Mouse (Mus musculus): ENCODE results near the gene Tpst1.

Gene Tpst1

GRCm38 (mm10) chr5:130052955-130053354, 20.2 kb upstream of the Tpst1 start:
- DNase-seq (ENCODE audit: low spot score) = no peak

GRCm38 (mm10) chr5:130055688-130056087, 17.4 kb upstream of the Tpst1 start:
- no peak for DNase-seq (ENCODE audit: low spot score)

GRCm38 (mm10) chr5:130056303-130056702, 16.8 kb upstream of the Tpst1 start:
- DNase-seq (ENCODE audit: low spot score) = no peak

DNA sequence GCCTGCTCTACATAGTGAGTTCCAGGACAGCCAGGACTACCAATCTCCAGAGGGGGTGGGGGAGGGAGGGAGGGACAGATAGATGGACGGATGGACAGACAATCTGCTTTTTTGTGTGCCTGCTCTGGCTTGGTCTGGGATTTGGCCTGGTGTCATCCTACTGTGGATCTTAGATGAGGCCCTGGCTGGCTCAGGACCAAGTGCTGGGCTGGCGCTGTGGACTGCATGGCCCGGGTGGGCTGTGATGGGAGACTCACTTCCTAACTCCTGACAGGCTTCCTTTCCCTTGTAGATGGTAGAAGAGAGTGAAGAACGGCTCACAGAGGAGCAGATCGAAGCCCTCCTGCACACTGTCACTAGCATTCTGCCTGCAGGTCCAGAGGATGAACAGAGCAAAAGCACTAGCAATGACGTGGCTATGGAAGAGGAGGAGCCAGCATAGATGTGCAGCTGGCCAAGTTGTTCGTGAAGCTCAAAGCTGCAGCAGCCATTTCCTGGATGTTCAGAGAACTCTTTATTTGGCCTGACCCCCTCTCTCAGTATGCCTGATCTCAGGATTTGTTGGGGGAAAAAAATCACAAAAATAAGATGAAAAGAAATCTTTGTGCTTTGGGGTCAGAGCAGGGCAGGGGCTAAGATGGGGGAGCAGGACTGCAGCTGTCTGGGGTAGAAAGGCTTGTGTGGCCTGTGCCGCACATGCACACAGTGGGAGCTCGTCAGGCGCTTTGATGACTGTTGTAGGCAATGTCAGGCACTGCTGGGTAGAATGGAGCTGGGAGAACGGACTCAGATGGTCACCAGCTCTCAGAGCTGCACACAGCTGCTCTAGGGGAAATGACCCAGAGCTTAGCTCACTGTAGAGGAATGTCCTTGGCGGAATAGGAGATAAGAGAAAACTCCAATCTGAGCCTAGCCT, 13.5 kb upstream of the Tpst1 start:
- no peak for DNase-seq (ENCODE audit: low spot score)

- DNase-seq (ENCODE audit: low spot score) = no peak
These were observed 12.8 kb upstream of the Tpst1 start for GRCm38 (mm10) chr5:130060329-130060665.

GRCm38 (mm10) chr5:130062096-130062495, 11.0 kb upstream of the Tpst1 start:
- no peak for DNase-seq (ENCODE audit: low spot score)

- no peak for DNase-seq (ENCODE audit: low spot score)
These were observed 9.4 kb upstream of the Tpst1 start for GRCm38 (mm10) chr5:130063760-130064159.

DNA sequence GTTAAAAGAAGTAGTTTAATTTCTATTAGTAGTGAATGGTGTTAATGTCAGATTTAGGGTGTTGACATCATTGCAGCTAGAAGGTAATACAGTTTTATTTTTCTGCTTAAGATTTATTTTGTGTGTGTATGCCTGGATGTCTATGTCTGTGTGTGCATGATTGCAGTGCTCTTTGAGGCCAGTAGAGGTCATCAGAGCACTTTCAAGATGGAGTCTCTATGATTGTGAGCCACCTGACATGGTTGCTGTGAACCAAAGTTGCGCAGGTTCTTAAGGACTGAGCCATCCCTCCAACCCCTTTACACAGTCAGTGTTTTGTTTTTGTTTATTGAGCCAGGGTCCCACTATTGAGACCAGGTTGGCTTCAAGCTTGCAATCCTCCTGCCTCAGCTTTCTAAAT, 7.5 kb upstream of the Tpst1 start:
- DNase-seq (ENCODE audit: low spot score) = no peak

DNA sequence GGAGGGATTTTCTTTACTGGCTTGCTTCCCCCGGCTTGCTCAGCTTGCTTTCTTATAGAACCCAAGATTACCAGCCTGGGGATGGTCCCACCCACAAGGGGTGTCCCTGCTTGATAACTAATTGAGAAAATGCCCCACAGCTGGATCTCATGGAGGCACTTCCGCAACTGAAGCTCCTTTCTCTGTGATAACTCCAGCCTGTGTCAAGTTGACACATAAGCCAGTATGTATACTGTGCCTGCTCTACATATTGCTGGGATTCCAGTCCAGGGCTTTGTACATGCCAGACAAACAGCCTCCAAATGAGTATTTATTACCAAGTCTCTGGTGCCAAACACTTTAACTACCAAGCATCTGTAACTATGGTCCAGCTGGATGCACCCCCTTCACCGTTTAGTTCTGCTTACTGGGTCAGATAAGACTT, 5.3 kb upstream of the Tpst1 start:
- no peak for DNase-seq (ENCODE audit: low spot score)

GRCm38 (mm10) chr5:130074491-130074890, 1.4 kb downstream of the Tpst1 start:
- DNase-seq (ENCODE audit: low spot score) = no peak

DNA sequence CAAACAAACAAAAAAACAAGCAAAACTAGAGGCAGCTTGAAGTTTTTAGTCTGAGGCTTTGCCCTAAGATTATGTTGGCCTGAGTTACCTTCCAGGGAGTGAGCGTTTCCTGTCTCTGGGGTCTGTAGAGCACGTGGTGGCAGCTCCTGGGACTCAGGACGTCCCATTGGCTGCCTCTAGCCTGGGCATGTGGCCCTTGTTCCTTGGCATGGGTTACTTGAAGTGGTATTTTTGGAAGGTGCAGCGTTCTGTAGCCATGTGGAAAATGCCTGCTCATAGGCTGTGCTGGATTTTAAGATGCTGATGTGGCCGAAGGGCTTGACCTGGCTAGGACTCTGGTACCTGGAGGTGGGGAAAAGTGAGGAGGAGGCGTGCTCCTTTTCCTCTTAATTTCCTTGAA, 3.3 kb downstream of the Tpst1 start:
- no peak for DNase-seq (ENCODE audit: low spot score)

DNA sequence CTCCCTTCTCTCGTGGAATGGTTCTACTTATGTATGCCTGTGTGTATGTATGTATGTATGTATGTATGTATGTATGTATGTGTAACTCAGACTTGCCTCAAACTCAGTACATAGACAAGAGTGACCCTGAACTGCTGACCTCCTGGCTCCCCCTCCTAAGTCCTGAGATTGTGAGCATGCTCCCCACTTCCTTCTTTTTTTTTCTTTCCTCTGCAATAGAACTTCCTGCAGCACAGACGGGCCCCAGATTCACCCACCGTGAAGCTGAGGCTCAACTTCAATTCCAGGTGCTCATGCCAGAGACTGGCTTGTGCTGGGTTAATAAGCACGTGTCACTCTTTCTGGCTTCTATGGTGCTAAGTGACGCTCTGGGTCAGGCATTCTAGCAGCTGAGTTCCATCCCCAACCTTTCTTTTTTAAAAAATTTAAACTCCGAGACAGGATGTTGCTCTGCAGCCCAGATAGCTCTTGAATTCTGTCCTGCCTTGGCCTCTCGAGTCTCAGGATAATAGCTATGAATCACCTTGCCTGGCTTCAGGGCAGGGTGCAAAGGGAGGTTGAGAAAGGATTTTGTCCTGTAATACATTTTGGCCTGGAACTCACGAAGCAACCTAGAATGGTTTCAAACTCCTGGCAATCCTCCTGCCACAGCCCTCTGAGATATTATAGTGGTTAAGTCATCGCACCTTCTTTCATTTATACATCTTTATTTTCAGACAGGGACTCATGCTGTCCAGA, 5.1 kb downstream of the Tpst1 start:
- DNase-seq (ENCODE audit: low spot score) = no peak

- no peak for DNase-seq (ENCODE audit: low spot score)
These were observed 5.7 kb downstream of the Tpst1 start for GRCm38 (mm10) chr5:130078834-130079156.

DNA sequence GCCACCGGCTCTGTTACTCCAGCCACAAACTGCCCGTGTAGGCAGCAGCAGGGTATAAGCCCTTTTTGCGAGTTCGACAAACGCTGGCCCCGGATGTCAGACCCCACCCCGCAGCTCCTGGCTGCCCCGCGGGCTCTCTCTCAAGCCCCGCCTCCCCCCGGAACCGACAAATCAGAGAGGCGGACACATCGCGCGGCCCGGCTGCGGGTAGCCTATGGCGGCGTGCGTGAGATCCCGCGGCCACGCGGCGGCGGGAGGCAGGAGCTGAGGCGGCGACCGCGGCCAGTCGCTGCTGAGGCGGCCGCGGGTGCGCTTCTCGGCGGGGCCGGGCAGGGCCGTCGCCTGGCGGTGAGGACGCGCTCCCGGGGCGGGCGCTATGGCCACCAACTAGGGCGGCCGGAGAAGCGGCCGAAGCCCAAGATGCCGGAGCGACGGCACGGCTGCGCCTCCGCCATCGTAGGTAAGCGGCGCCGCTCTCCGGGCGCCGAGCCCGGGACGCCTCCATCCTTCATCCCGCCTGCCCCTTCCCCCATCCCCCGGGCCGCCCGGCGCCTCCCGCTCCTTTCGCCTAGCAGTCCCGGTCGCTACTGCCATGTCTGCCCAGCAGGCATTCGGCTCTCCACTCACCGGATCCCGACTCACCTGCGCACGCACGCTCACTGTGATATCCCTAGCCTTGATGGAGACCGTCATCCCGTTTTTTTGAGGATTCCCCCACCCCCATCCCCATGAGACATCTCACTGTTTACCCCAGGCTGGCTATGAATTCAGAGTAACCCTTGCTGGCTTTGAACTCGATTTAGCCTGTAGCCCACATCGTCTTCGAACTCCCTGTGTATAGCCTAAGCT, 6.3 kb downstream of the Tpst1 start:
- peak; percentile 85 for DNase-seq (ENCODE audit: low spot score)

DNA sequence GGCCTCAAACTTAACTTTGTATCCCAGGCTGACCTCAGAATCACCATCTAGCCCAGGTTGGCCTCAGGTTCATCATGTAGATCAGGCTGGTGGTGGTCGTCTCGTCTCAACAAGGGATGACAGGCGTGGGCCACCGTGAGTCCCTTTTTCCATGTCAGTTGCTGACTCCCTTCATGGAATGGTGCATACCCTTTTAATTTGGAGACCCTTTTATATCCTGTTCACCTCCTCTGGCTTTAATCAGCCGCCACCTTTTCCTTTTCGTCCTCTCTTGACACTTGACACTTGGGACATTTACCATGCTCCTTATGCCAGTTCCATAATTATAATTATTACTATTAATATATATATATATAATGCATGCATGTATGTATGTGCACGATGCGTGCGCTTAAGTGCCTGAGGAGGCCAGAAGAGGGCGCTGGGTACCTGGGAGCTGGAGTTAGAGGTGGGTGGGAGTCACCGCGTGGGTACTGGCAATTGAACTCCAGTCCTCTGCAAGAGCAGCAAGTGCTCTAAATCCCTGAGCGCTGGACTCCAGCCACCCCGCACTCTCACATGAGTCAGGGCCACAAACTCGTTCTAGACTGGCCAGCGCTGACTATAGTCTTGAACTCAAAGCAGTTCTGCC, 7.0 kb downstream of the Tpst1 start:
- DNase-seq (ENCODE audit: low spot score) = no peak

DNA sequence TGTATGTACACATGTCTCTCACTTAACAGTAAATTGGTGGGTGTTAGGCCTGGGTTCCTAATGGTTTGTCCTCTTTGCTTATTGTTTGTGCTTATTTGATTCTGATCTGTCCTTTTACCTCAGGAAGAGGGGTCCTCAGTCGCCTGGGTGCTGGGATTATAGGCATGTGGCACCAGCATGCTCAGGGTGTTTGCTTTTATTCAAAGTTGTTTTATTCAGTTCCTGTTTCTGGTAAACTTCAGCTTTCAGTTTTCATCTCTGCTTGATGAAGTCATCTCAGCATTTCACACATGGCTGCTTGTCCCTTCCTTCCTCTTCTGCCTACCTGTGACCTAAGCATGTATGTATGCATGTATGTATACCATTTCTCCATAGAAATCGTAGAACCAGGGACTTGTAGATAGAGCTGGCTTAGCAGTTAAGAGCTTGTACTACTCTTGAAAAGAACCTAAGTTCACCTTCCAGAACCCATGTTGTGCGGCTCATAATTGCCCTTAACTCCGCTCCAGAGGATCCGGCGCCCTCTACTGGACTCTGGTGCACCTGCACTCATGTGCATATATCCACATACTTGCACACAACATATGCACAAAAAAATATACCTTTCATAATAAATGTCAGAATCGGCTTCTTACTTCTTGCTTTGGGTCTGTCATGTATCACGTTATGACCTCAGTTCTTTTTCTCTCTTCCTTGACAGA, 8.2 kb downstream of the Tpst1 start:
- no peak for DNase-seq (ENCODE audit: low spot score)

- DNase-seq (ENCODE audit: low spot score) = no peak
These were observed 9.3 kb downstream of the Tpst1 start for GRCm38 (mm10) chr5:130082431-130082830.

DNA sequence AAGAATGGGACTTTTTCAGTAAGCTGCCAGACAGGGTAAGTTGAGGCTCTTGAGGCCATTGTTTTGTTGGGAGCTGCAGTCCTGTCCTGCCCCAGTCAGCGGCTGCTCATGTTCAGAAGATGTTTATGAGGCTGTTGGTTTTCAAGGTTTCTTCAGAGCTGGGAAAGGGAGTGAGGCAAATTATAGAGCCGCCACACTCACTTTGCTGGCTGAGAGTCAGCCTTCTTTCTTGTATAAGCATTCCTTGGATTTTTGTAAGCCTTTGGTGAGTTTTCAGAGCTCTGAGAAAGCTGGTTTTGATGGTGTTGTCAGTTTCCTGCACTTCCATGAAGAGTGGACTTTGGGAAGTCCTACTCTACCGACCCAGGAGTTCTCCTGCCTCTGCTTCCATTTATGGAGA, 11.1 kb downstream of the Tpst1 start:
- no peak for DNase-seq (ENCODE audit: low spot score)

GRCm38 (mm10) chr5:130088008-130088407, 14.9 kb downstream of the Tpst1 start:
- no peak for DNase-seq (ENCODE audit: low spot score)

DNA sequence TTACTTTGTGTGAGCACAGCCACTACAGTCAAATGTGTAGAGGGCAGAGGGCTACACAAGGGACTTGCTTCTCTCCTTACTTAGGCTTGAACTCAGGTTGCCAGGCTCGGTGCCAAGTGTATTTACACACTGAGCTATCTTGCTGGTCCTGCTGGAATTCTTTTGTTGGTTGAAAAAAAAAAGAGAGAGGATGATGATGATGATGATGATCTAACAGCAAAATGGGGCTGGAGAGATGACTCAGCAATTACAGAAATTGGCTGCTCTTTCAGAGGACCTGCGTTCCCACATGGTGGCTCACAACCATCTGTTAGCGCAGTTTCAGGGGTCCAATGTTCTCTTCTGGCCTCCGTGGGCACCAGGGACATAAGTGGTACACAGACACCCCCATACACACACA, 15.5 kb downstream of the Tpst1 start:
- no peak for DNase-seq (ENCODE audit: low spot score)

DNA sequence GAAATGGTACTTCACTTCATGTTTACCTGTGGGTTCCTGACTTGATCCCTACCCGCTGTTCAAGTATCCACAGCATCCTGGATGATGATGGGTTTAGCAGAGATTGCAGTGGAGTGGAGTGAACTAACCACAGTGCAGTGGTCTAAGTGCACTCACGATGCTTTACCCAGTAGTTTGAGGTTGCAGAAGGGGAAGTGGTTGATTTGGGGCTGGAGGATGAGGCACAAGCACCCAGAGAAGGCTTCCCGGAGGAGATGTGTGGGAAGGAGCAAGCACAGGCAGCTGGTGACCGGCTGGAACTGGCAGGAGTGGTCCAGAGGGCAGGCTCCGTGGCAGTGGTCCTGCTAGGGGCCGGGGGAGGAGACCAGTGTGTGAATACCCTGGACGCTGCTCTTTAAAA, 16.1 kb downstream of the Tpst1 start:
- DNase-seq (ENCODE audit: low spot score) = no peak

Data from T-cell, adult 2 months (primary cell).